Mouse (Mus musculus): ENCODE results near the gene Mmp13. TPM values are rescaled to one million over a fixed set of nuclear protein-coding genes. Genes with fewer than 3 reads are reported as not detected.
"Not testable (repeated sequence)": the region's sequence is repeated elsewhere in the genome, so short reads cannot be mapped to it uniquely, and the experiment has no call there.

The Mmp13 gene
- not detected in 2 replicates for polyA plus RNA-seq (2016; fragmentation: Nextera tagmentation; extraction: Ambion mirVana)

DNA sequence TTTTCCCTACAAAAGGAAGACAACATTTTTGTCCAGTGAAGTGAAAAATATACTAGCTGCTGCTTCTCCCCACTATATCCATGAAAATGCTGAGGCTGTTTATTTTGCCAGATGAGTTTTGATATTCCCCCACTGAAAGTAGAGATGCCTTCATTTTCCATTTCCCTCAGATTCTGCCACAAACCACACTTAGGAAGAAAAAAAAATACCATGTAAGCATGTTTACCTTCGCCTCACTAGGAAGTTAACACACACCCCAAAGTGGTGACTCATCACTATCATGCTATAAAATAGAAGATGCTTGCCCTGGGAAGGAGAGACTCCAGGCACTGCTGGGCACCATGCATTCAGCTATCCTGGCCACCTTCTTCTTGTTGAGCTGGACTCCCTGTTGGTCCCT is at the start of gene Mmp13:
Gene Mmp13, plus strand, starts transcription at position 301 of the 400 bp plus-strand sequence.
- WGBS = 89% methylated on average over 1 of the region's 1 CpGs
- Histone ChIP-seq H3K4me3 (no peak within 1 kb of the TSS), H3K27me3 (ENCODE audit: insufficient read depth, poor library complexity, severe bottlenecking) (no peaks in the 10 kb centered on the region), H3K36me3 (no peaks in the 10 kb centered on the region), H3K9me3 (no peaks in the 10 kb centered on the region), H3K4me1 (replicated peaks) (no peaks in the 10 kb centered on the region), H3K27ac (no peak within 1 kb of the TSS)
- no peak for DNase-seq (ENCODE audit: low spot score)

DNA sequence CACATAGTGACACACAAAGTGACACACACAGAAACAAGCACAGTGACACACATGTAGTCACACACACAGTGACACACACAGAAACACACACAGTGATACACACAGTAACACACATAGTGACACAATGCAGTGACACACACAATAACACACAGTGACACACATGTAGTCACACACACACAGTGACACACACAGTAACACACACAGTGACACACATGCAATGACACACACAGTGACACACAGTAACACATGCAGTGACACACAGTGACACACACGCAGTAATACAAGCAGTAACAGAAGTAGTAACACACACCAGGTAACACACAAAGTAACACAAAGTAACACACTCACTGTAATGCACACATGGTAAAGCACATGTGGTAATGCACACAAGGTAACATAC is 33.7 kb upstream of the Mmp13 start:
- Histone ChIP-seq H3K4me3 (no peak overlapping the region), H3K4me1 (replicated peaks) (no peaks in the 10 kb centered on the region), H3K9me3 (no peaks in the 10 kb centered on the region), H3K27me3 (ENCODE audit: insufficient read depth, poor library complexity, severe bottlenecking) (no peaks in the 10 kb centered on the region), H3K27ac (no peak overlapping the region), H3K36me3 (no peaks in the 10 kb centered on the region)
- no peak for DNase-seq (ENCODE audit: low spot score)
- 100% methylated on average over 1 of the region's 1 CpGs for WGBS

DNA sequence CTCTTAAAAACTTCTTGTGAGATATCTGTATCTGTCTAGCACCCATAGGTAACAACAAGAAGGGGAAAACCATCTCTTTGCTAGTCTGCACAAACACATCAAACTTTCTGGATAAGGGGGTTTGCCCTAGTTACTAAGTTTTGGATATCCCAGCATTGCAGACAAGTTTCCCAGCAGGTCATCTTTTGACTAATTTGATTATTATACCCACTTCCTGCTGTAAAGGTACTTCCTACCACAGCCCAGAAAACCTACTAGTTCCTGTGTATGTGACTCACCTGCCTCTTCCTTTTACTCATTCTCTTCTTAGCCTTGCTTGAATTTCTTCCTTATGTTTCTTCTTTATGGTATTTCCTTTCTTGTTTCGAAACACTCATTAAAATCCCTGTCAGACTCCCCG is 32.3 kb upstream of the Mmp13 start:
- DNase-seq (ENCODE audit: low spot score) = no peak
- Histone ChIP-seq H3K4me1 (replicated peaks) (no peaks in the 10 kb centered on the region), H3K27ac (no peak overlapping the region), H3K27me3 (ENCODE audit: insufficient read depth, poor library complexity, severe bottlenecking) (no peaks in the 10 kb centered on the region), H3K36me3 (no peaks in the 10 kb centered on the region), H3K4me3 (no peak overlapping the region), H3K9me3 (no peaks in the 10 kb centered on the region)
- 89% methylated on average over 2 of the region's 2 CpGs for WGBS

DNA sequence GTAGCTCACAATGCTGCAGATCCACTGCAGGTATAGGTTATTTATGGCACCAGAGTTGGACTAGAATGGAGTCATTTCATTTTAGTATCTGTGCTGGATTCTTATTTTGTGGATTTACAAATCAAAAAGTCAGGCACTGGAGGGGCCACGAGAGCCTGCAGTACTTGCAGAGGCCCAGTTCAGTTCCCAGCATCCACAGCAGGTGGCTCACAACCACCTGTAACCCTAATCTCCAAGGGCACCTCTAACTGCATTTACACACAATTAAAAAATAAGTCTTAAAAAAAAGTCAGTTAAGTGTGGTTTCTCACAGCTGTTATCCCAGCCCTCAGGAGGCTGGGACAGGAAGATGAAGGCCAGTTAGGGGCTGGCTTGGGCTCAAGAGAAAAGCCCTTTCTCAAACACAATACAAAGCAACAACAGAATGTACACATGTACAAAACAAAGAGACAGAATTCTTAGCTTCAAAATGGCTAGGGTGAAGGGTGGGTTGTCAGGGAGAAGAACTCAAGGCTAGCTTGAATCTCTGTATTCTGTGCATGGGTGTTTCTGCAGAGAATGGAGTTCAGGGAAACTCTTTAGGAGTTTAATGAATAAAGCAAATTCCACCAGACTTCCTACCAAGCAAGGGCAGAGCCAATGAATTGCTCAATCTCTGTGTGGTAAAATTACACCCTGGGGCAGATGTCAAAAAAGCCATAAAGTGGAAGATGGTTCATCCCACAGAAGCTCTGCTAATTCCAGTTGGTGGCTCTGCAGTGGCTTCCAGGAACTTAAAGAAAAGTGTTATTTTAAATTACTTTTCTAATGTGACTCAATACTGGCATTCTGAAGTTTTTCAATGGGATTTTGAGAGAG is 19.3 kb upstream of the Mmp13 start:
- no peaks in the 10 kb centered on the region for H3K9me3 ChIP-seq
- no peaks in the 10 kb centered on the region for H3K36me3 ChIP-seq
- no peak overlapping the region for H3K27ac ChIP-seq
- H3K4me1 ChIP-seq (replicated peaks) = peaks cover 9% of the 10 kb centered on the region; the same call in 1 of the 2 replicates
- DNase-seq (ENCODE audit: low spot score) = no peak
- H3K4me3 ChIP-seq = no peak overlapping the region
- 76% methylated on average over 1 of the region's 1 CpGs for WGBS
- no peaks in the 10 kb centered on the region for H3K27me3 ChIP-seq (ENCODE audit: insufficient read depth, poor library complexity, severe bottlenecking)

DNA sequence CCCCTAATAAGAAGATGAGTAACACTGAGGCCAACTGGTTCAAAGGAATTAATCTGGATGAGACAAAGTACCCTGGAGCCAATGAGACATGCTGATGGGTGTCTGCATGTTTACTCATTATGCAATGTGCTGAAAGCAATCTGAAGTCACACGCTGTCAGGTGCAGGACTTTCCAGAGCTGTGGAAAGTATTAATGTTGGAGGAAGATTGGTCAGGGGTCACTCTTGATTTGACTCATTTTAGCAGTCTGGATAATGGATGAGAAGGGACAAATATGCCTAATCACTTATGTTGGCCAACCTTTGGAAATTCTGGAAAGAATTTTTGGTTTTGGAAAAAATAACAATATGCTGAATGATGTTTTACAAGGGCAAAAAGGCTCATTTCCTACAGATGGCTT is 10.6 kb upstream of the Mmp13 start:
- no peaks in the 10 kb centered on the region for H3K4me1 ChIP-seq (replicated peaks)
- no peak for DNase-seq (ENCODE audit: low spot score)
- H3K27me3 ChIP-seq (ENCODE audit: insufficient read depth, poor library complexity, severe bottlenecking) = no peaks in the 10 kb centered on the region
- no peak overlapping the region for H3K4me3 ChIP-seq
- no peaks in the 10 kb centered on the region for H3K36me3 ChIP-seq
- WGBS = 95% methylated on average over 1 of the region's 1 CpGs
- no peak overlapping the region for H3K27ac ChIP-seq
- no peaks in the 10 kb centered on the region for H3K9me3 ChIP-seq

DNA sequence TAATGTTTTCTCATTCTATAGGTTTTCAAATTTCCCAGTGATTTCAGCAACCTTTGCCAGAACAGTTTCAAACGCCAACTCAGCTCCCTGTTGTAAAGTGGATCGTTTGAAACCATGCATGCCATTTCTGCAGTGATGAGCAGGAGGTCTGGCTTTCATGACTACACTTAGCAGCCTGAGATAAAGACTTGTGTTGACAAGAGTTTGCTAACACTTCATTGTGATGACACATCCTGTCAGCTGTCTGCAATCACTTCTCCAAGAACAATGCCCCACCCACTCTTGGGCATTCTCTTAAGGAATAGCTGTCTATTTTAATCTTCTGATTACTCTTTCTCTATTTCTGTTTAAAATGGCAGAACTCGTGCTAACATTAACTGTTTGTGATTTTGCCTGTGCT is 2.2 kb upstream of the Mmp13 start:
- H3K36me3 ChIP-seq = no peaks in the 10 kb centered on the region
- H3K9me3 ChIP-seq = no peaks in the 10 kb centered on the region
- H3K27me3 ChIP-seq (ENCODE audit: insufficient read depth, poor library complexity, severe bottlenecking) = no peaks in the 10 kb centered on the region
- 65% methylated on average over 3 of the region's 3 CpGs for WGBS
- H3K4me3 ChIP-seq = no peak overlapping the region
- no peak for DNase-seq (ENCODE audit: low spot score)
- H3K27ac ChIP-seq = no peak overlapping the region
- H3K4me1 ChIP-seq (replicated peaks) = no peaks in the 10 kb centered on the region

DNA sequence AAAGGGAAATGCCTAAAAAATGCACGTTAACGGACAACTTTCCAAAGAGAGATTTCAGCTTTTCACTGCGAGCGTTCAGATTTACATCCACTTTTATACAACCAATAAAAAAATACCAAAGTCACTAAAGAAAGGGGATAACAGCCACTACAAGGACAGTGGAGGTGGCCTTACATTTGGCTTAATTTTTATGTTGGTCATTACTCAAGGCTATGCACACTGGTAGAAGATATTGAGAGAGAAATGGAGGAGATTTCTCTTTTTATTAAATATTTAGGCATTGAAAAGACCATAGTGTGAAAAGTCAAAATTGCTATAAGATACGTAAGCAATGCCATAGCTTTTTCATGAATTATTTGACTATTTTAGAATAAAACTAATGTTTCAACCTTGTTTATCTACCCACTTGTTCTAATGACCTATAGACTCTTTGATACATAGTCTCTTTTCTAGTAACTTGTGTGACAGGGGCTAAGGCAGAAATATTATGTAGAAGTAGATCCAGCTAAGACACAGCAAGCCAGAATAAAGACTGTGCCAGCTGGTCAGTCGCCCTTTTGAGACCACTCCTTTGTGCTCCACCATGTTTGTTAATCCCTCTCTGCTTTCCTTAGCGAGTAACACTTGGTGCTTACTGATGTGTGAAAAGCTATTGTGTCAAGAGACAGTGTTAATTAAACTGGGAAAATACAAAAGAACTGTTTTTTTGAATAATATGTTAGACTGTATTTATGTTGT is 10.4 kb downstream of the Mmp13 start:
- H3K4me1 ChIP-seq (replicated peaks) = peaks cover 6% of the 10 kb centered on the region; the same call in 1 of the 2 replicates
- H3K27ac ChIP-seq = no peak overlapping the region; the same call in 1 of the 2 replicates
- H3K27me3 ChIP-seq (ENCODE audit: insufficient read depth, poor library complexity, severe bottlenecking) = no peaks in the 10 kb centered on the region
- no peaks in the 10 kb centered on the region for H3K9me3 ChIP-seq
- H3K36me3 ChIP-seq = no peaks in the 10 kb centered on the region
- H3K4me3 ChIP-seq = no peak overlapping the region
- DNase-seq (ENCODE audit: low spot score) = no peak
- 67% methylated on average over 7 of the region's 7 CpGs for WGBS

DNA sequence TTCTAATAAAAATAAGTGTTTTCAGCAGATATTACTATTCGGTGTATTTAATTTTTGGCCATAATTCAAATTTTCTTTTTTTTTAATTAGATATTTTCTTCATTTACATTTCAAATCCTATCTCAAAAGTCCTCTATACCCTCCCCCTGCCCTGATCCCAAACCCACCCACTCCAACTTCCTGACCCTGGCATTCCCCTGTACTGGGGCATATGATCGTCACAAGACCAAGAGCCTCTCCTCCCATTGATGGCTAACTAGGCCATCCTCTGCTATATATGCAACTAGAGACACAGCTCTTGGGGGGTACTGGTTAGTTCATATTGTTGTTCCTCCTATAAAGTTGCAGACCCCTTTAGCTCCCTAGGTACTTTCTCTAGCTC is 11.0 kb downstream of the Mmp13 start:
- H3K27me3 ChIP-seq (ENCODE audit: insufficient read depth, poor library complexity, severe bottlenecking); H3K4me3 ChIP-seq; H3K27ac ChIP-seq; H3K9me3 ChIP-seq; H3K36me3 ChIP-seq; H3K4me1 ChIP-seq (replicated peaks); DNase-seq (ENCODE audit: low spot score): not testable (repeated sequence)
- WGBS = 66% methylated on average over 2 of the region's 2 CpGs

DNA sequence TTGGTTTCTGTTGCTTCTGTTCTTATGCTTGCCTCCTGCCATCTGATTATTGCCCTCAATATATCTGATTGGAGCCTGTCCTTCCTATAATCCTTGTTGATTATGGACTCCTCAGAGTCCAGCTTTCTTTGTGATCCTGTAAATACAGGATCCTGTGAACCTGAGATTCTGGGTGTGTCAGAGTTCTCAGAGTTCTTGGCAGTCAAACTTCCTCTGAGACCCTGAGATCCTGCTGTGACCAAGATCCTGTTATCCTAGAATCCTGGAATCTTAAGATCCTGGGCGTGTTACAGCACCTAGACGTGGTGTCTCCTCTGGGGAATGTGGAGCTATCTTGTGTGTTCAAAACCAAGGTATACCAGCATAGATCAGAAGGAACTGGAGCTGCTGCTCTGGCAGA is 17.2 kb downstream of the Mmp13 start:
- Histone ChIP-seq H3K4me1 (replicated peaks) (no peaks in the 10 kb centered on the region), H3K4me3 (no peak overlapping the region), H3K27ac (no peak overlapping the region), H3K27me3 (ENCODE audit: insufficient read depth, poor library complexity, severe bottlenecking) (no peaks in the 10 kb centered on the region), H3K36me3 (no peaks in the 10 kb centered on the region), H3K9me3 (no peaks in the 10 kb centered on the region)
- DNase-seq (ENCODE audit: low spot score) = no peak
- WGBS = 65% methylated on average over 2 of the region's 2 CpGs

DNA sequence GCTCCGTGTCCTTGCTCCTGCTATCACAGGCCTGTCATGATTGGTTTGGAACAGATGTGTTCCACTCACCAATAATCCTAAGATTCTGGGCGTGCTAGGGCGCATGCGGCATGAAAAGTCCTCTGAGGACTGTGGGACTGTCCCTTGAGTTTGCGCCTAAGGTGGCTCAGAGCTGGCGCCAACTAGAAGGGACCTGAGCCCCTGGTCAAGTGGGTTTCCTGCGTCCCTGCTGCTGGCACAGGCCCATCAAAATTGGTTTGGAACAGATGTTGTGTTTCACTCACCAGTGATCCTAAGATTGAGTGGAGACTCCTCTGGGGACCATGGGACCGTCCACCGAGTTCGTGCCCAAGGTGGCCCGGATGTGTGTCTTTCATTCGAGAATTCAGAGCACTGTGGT is 17.6 kb downstream of the Mmp13 start:
- Histone ChIP-seq H3K4me3 (no peak overlapping the region), H3K27me3 (ENCODE audit: insufficient read depth, poor library complexity, severe bottlenecking) (no peaks in the 10 kb centered on the region), H3K9me3 (no peaks in the 10 kb centered on the region), H3K36me3 (no peaks in the 10 kb centered on the region), H3K4me1 (replicated peaks) (no peaks in the 10 kb centered on the region), H3K27ac (no peak overlapping the region)
- no peak for DNase-seq (ENCODE audit: low spot score)
- WGBS = 90% methylated on average over 12 of the region's 12 CpGs

DNA sequence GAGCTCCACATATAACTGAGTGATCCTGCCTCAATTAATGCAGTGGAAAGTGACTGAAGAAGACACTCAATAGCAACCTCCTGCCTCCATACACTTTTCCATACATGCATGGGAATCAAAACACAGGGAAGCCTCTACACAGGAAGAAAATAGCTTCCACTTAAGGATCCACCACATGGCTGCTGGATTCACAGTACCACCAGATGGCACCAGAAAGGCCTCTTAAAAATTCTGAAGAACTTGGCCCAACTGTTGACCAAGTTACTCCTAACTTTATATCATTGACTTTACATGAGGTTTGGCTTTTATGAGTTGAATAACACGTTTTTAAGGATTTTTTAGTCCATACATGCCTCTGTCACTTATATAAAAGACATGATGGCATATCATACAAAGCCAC is 19.8 kb downstream of the Mmp13 start:
- Histone ChIP-seq H3K4me1 (replicated peaks) (no peaks in the 10 kb centered on the region), H3K4me3 (no peak overlapping the region)
- 30% methylated on average over 1 of the region's 1 CpGs for WGBS

DNA sequence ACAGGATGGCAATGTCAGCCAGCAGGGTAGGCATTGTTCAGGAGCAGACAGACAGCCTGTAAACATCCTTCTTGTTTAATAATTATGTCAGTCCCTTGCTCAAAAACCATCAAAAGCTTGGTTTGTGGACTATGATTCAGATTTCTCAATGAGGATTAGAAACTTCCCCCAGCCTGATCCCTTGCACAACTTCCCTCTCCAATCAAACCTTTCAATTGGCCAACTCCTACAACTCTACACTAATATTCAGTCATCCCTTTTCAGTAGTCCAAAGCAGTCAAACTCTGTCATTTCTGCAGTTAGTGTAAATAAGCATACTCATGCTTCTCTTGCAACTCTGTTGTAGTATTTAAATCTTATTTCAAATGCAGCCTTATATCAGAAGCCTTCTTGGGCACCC is 59.5 kb downstream of the Mmp13 start:
- H3K36me3 ChIP-seq = no peaks in the 10 kb centered on the region
- H3K4me3 ChIP-seq = no peak overlapping the region
- no peaks in the 10 kb centered on the region for H3K27me3 ChIP-seq (ENCODE audit: insufficient read depth, poor library complexity, severe bottlenecking)
- DNase-seq (ENCODE audit: low spot score) = no peak
- H3K27ac ChIP-seq = no peak overlapping the region
- H3K4me1 ChIP-seq (replicated peaks) = no peaks in the 10 kb centered on the region
- no peaks in the 10 kb centered on the region for H3K9me3 ChIP-seq

More for the DNA sequence above, 19.8 kb downstream of the Mmp13 start:
- no peaks in the 10 kb centered on the region for H3K36me3 ChIP-seq
- DNase-seq (ENCODE audit: low spot score) = no peak
- H3K9me3 ChIP-seq = no peaks in the 10 kb centered on the region
- no peaks in the 10 kb centered on the region for H3K27me3 ChIP-seq (ENCODE audit: insufficient read depth, poor library complexity, severe bottlenecking)
- H3K27ac ChIP-seq = no peak overlapping the region
